In genomic region chr1:153000486-153001228, GRCm38 (mm10) we compare ENCODE assay signal across 12 mouse cellular contexts. TPM values are rescaled to one million over a fixed set of nuclear protein-coding genes. Genes with fewer than 3 reads are reported as not detected.
DNase-seq lines count a peak whose midpoint lies in the region; ATAC-seq lines count a peak whose summit lies in the region.
"Had no signal": no experiment of that assay in that cellular context is flagged by ENCODE, and none has a peak within 500 bp of the region (broad histone marks: within the 10 kb centered on the region; RNA-seq: fewer than 3 reads in every experiment).

No protein-coding gene starts in this region.

- peak; percentile 89 for ATAC-seq in frontal cortex, adult (ENCODE audit: low TSS enrichment)
- ATAC-seq: forebrain, embryonic 13.5 days had no signal

- peak; percentile 26 for DNase-seq in adrenal gland, postnatal 10 days
- DNase-seq in adrenal gland, postnatal 4 days (ENCODE audit: low spot score in 2 of 2): no peak
- DNase-seq in adipocyte (ENCODE audit: low spot score): peak; percentile 22
- peak; percentile 50 to 86 for DNase-seq in left cerebral cortex, adult 9 months (ENCODE audit: low spot score in 2 of 2)
- no peak for DNase-seq in urinary bladder, postnatal 10 days (ENCODE audit: low spot score)
- DNase-seq in urinary bladder, postnatal 4 days (ENCODE audit: low spot score in 2 of 2): no peak
- no peak for DNase-seq in gastrocnemius, postnatal 10 days
- DNase-seq: adrenal gland, adult 2 months; kidney, adult 11 months; lung, postnatal 4 days had no signal

RNA-seq across cellular contexts. Expression of gene Nmnat2, which starts 45.9 kb away (rescaled TPM):
- total RNA-seq in adrenal gland, postnatal 10 days (2021): 1 to 10 TPM; 2.1 to 5.1 TPM
- total RNA-seq in adrenal gland, postnatal 4 days (2021): 1 to 10 TPM; 4.2 to 4.5 TPM
- 1 to 10 TPM; 2.3 to 3.8 TPM for total RNA-seq in gastrocnemius, postnatal 10 days (2021)

Comparison
In these comparisons a context has a peak if more than half of its experiments do, and no peak if none do; other contexts are left out.
1. DNase-seq: peak in adrenal gland, postnatal 10 days (single experiment), adipocyte (single experiment) and left cerebral cortex, adult 9 months (2 of 2); none in adrenal gland, postnatal 4 days (0 of 2), urinary bladder, postnatal 10 days (single experiment), urinary bladder, postnatal 4 days (0 of 2) and gastrocnemius, postnatal 10 days (single experiment).